Mouse (Mus musculus) myocyte (in vitro differentiated cells): ENCODE data around the gene Ptprm.

Source experiments
- E2F4 ChIP-seq: IDR thresholded peaks from one replicate; pipeline ENCODE4 v1.6.1; 2011; ENCODE audit warnings: mild to moderate bottlenecking, control low read depth, moderate library complexity; ENCODE audit not compliant: insufficient read depth
- POLR2A ChIP-seq: IDR thresholded peaks from one replicate; pipeline ENCODE4 v1.6.1; 2011; ENCODE audit warnings: low read depth, mild to moderate bottlenecking, control low read depth, moderate library complexity; ENCODE audit not compliant: insufficient read length
- POLR2AphosphoS2 ChIP-seq: IDR thresholded peaks from one replicate; pipeline ENCODE4 v1.6.1; 2011; ENCODE audit warnings: low read depth, control low read depth; ENCODE audit not compliant: insufficient read length
- TCF12 ChIP-seq: IDR thresholded peaks from one replicate; pipeline ENCODE4 v1.6.1; 2011; ENCODE audit warnings: mild to moderate bottlenecking, control low read depth; ENCODE audit not compliant: poor library complexity, insufficient read depth, severe bottlenecking
- TCF3 ChIP-seq: IDR thresholded peaks from one replicate; pipeline ENCODE4 v1.6.1; 2011; ENCODE audit warnings: low read depth, control low read depth; ENCODE audit not compliant: insufficient read length

DNA sequence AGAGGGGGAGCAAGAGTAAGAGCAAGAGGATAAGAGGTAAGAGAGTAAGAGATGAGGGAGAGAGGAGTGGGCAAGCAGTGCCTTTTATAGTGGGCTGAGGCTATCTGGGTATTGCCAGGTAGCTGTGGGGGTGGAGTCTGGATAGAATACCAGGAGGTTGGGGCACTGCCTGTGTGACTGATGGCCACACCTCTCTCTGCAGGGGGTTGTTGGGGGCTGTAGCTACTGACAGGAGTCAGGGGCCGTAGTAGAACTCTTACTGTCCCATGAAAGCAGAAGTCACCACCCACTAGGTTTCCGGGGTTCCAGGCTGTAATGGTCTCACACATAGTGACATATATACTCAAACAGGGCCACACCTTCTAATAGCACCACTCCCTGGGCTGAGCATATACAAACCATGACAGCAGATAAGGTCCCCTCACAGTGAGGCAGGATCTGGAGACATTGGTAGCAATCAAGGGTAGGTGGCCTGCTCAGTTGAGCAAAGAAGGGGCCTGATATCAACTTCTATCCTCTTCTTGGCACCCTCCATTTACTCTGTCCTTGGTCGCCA, 689.0 kb downstream of the Ptprm start:
- no peak for TF ChIP-seq TCF3
- no peak for TF ChIP-seq POLR2AphosphoS2
- TF ChIP-seq E2F4, result no peak
- no peak for TF ChIP-seq POLR2A
- no peak for TF ChIP-seq TCF12
